Mouse (Mus musculus) heart, embryonic 12.5 days (tissue): ENCODE data around the gene Phf12. TPM values are rescaled to one million over a fixed set of nuclear protein-coding genes. Genes with fewer than 3 reads are reported as not detected.
A peak's percentile ranks its signal among the peaks of the same experiment; 100 is the strongest.

Experiments used
- ATAC-seq: fragments of 200-750 bp; cut with Nextera tagmentation; 2 replicates; pipeline ENCODE4 v1.8.0; 2017; ENCODE audit warnings: moderate TSS enrichment, moderate library complexity; ENCODE audit not compliant: insufficient number of reproducible peaks, low FRiP score
- H3K27ac ChIP-seq: fragments of 300-500 bp; sonication (generic); 2 replicates; pipeline ENCODE4 v1.5.1; 2016; ENCODE audit warnings: mild to moderate bottlenecking, moderate library complexity; ENCODE audit not compliant: poor library complexity, severe bottlenecking
- H3K27me3 ChIP-seq: fragments of 300-500 bp; sonication (generic); replicated peaks from 2 replicates; pipeline ENCODE4 v1.6.1; 2016; ENCODE audit warnings: mild to moderate bottlenecking, moderate library complexity
- H3K36me3 ChIP-seq: fragments of 300-500 bp; sonication (generic); 2 replicates; pipeline ENCODE4 v1.6.1; 2016; ENCODE audit warnings: mild to moderate bottlenecking, moderate library complexity
- H3K4me1 ChIP-seq: fragments of 300-500 bp; sonication (generic); replicated peaks from 2 replicates; pipeline ENCODE4 v1.6.1; 2016; ENCODE audit warnings: mild to moderate bottlenecking
- H3K4me2 ChIP-seq: fragments of 300-500 bp; sonication (generic); 2 replicates; pipeline ENCODE4 v1.6.1; 2016; ENCODE audit warnings: mild to moderate bottlenecking, moderate library complexity
- H3K4me3 ChIP-seq: fragments of 300-500 bp; sonication (generic); 2 replicates; pipeline ENCODE4 v1.5.1; 2016; ENCODE audit warnings: mild to moderate bottlenecking
- H3K9ac ChIP-seq: fragments of 300-500 bp; sonication (generic); 2 replicates; pipeline ENCODE4 v1.6.1; 2016; ENCODE audit warnings: mild to moderate bottlenecking, moderate library complexity
- H3K9me3 ChIP-seq: fragments of 300-500 bp; sonication (generic); replicated peaks from 2 replicates; pipeline ENCODE4 v1.6.1; 2016; ENCODE audit warnings: mild to moderate bottlenecking, moderate library complexity
- WGBS: fragments of 180-500 bp; shearing (Covaris S2); methylation state at CpG from one replicate; pipeline ENCODE4 v1.1.7; 2016; 5-methylcytosine and 5-hydroxymethylcytosine counted together
- polyA plus RNA-seq: library from polyadenylated mRNA; unstranded; fragments of >200 nt; fragmentation: Nextera tagmentation; extraction: Ambion mirVana; gene quantifications from 2 replicates; pipeline ENCODE4 v1.2.1, GENCODE M21; 2016

Gene Phf12
- polyA plus RNA-seq, 1 experiment from 2014 or later = 17.0 TPM

DNA sequence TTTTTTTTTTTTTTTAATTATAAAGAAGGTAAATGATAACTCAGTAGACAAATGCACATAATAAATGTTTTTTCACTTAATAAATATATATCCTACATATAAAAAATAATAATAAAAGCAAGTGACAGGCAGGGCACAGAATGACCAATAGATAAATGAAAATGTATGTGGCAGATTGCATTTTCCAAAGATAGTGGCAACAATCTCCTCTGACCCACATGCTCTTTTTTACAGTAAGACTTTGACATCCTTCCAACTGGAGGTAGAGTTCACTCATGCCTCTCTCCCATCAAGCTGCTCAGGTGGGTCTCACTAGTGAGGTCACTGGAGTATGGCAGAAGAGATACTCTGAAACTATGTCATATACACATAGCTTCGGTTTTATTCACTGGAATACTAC is 80.0 kb downstream of the Phf12 start:
- H3K36me3 ChIP-seq = peaks cover 25% of the 10 kb centered on the region

GRCm38 (mm10) chr11:78065906-78066305 is 83.4 kb downstream of the Phf12 start:
- no peak overlapping the region for H3K4me2 ChIP-seq
- H3K27ac ChIP-seq = no peak overlapping the region
- no peak overlapping the region for H3K4me3 ChIP-seq
- WGBS = 31% methylated on average over 2 of the region's 2 CpGs
- no peak overlapping the region for H3K9ac ChIP-seq
- H3K36me3 ChIP-seq = no peaks in the 10 kb centered on the region
- no peaks in the 10 kb centered on the region for H3K27me3 ChIP-seq
- peaks cover 11% of the 10 kb centered on the region for H3K4me1 ChIP-seq
- H3K9me3 ChIP-seq = no peaks in the 10 kb centered on the region
- peak; percentile 74 for ATAC-seq

More for the DNA sequence above, 80.0 kb downstream of the Phf12 start:
- Histone ChIP-seq H3K27ac (no peak overlapping the region), H3K9ac (no peak overlapping the region), H3K27me3 (no peaks in the 10 kb centered on the region), H3K4me3 (no peak overlapping the region), H3K4me1 (peaks cover 6% of the 10 kb centered on the region; the same call in 1 of the 2 replicates), H3K9me3 (no peaks in the 10 kb centered on the region), H3K4me2 (no peak overlapping the region)
- WGBS = 70% methylated on average over 1 of the region's 1 CpGs
- no peak for ATAC-seq

DNA sequence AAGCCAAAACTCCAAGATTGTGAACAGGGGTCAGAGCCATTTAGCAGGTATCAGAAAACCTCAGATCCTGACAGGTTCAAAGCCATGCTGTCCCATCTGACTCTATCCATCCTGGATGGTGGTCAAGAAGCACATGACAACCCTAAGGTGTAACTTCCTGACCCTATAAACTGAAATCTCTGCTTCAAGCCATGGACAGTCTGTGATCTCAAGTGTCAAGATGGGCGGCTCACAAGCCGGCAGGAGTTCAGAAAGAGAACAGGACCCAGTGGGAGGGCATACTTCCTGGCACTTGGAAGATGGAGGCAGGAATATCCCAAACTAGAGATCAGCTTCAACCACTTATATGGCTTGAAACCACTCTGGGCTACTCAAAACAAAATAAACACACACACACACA is 84.1 kb downstream of the Phf12 start:
- WGBS = 60% methylated on average over 2 of the region's 2 CpGs
- ATAC-seq = no peak
- Histone ChIP-seq H3K9ac (no peak overlapping the region), H3K4me3 (no peak overlapping the region), H3K36me3 (peaks cover 1% of the 10 kb centered on the region; the same call in 1 of the 2 replicates), H3K9me3 (no peaks in the 10 kb centered on the region), H3K4me1 (peaks cover 11% of the 10 kb centered on the region), H3K27ac (no peak overlapping the region), H3K4me2 (0 out of 2 replicates have a peak overlapping the region, but pooled peaks have one; percentile 0), H3K27me3 (no peaks in the 10 kb centered on the region)

DNA sequence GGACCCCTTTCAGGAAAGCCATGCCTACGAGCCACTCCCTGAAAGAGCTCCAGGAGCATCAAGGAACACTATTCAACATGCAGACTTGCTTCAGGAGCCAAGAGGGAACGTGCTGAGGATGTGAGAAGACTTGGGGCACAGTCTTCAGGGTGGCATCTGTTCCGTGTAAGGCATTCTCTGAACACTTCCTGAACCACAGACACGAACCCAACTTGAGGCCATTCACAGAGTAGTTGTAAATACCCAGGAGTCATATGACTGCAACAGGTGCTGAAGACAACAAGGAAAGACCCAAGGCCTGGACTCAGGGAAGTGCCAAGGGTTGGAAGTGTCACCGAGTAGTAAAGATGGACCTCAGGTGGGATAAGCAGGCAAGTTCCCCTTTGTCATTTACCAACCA is 85.0 kb downstream of the Phf12 start:
- no peaks in the 10 kb centered on the region for H3K27me3 ChIP-seq
- H3K27ac ChIP-seq = no peak overlapping the region
- H3K9me3 ChIP-seq = no peaks in the 10 kb centered on the region
- no peak overlapping the region for H3K4me3 ChIP-seq
- no peak for ATAC-seq
- H3K36me3 ChIP-seq = peaks cover 10% of the 10 kb centered on the region
- H3K4me1 ChIP-seq = peaks cover 12% of the 10 kb centered on the region
- H3K9ac ChIP-seq = no peak overlapping the region
- no peak overlapping the region for H3K4me2 ChIP-seq
- 75% methylated on average over 5 of the region's 5 CpGs for WGBS

- Histone ChIP-seq H3K4me2 (0 out of 2 replicates have a peak overlapping the region, but pooled peaks have one; percentile 22), H3K36me3 (peaks cover 24% of the 10 kb centered on the region), H3K9ac (no peak overlapping the region), H3K9me3 (no peaks in the 10 kb centered on the region), H3K27ac (no peak overlapping the region; the same call in 1 of the 2 replicates), H3K4me1 (peaks cover 15% of the 10 kb centered on the region), H3K27me3 (no peaks in the 10 kb centered on the region), H3K4me3 (no peak overlapping the region)
- WGBS = 70% methylated on average over 5 of the region's 5 CpGs
- ATAC-seq = no peak
Measured at GRCm38 (mm10) chr11:78069130-78069529, 86.6 kb downstream of the Phf12 start.

DNA sequence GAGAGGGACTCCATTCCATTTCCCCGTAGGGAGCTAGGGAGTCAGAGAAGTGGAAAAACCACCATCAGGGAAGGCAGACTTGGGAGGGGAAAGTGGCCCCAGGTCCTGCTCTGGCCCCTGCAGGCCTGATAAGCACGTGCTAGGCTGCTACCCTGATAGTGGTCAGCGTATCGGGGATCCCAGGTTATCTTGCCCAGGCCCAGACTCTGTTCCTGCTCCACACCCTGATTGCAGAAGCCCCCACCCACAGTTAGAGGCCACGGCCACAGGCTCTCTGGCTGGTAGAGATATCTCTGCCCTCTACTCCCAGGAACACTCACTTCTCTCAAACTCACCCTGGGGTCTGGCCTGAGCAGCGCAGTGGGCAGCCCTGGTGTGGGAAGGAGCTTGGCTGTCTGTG is 87.1 kb downstream of the Phf12 start:
- Histone ChIP-seq H3K9ac (no peak overlapping the region), H3K27me3 (no peaks in the 10 kb centered on the region), H3K27ac (peak overlapping the region; percentile 39), H3K4me2 (peak overlapping the region; percentile 22; the same call in 1 of the 2 replicates), H3K4me3 (no peak overlapping the region), H3K9me3 (no peaks in the 10 kb centered on the region), H3K4me1 (peaks cover 15% of the 10 kb centered on the region), H3K36me3 (peaks cover 29% of the 10 kb centered on the region)
- ATAC-seq = peak; percentile 84
- 26% methylated on average over 6 of the region's 6 CpGs for WGBS

DNA sequence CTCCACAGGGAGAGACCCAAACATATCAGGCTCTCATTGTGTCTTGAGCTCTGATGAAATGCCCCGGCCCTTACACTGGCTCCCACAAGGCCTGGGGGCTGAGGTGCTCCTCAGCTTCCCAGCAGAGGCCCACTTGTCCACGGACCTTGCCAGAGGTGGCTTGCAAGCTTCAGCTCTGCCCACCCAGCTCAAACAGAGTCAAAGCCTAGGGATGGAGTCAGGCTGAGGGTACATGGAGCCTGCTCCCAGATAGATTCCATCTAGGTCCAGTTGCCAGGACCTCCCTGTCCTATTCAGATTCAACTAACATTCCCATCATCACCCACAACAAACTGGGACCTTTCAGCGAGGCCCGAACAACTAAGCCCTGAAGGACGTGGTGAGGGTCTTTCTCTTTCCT is 89.4 kb downstream of the Phf12 start:
- WGBS = 51% methylated on average over 5 of the region's 5 CpGs
- peak overlapping the region; percentile 48; the same call in 1 of the 2 replicates for H3K4me2 ChIP-seq
- peak overlapping the region; percentile 72 for H3K27ac ChIP-seq
- peaks cover 15% of the 10 kb centered on the region for H3K4me1 ChIP-seq
- peaks cover 51% of the 10 kb centered on the region for H3K36me3 ChIP-seq
- H3K4me3 ChIP-seq = peak overlapping the region; percentile 31
- H3K9me3 ChIP-seq = no peaks in the 10 kb centered on the region
- 0 out of 2 replicates have a peak overlapping the region, but pooled peaks have one; percentile 11 for H3K9ac ChIP-seq
- no peak for ATAC-seq
- H3K27me3 ChIP-seq = no peaks in the 10 kb centered on the region

DNA sequence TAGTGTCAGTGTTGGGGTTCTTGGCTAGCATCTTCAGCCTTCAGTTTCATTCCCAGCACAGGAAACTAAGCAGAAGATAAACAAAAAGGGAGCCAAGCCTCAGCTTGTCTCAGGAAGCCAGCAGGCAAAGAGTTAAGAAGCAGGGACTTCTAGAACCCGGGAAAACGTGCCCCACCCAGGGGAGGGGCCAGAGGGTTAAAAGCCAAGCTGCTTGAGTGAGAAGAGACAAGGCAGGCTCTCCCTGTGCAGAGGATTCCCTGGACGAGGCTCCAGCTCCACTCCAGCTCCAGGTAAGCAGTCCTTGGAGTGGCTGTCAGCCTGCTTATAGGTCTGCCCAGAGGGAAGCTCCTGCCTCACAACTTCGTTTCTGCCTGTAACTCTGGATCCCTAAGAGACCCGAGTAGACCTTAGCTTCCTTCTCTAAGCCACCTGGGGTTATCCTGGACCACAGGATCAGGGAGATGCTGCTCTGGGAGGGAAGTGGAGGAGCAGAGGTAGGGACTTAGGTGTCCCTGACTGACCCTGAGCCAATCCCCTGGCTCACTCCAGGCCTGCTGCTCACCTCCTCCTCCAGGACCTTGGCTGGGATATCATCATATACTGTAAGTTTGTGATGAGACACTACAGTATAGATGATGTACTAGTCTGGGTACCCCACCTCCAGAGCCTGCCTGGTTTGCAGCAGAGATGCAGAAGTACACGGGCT is 90.0 kb downstream of the Phf12 start:
- Histone ChIP-seq H3K9ac (peak overlapping the region; percentile 52), H3K9me3 (no peaks in the 10 kb centered on the region), H3K4me3 (peak overlapping the region; percentile 31), H3K36me3 (peaks cover 57% of the 10 kb centered on the region), H3K27ac (peak overlapping the region; percentile 72), H3K4me2 (peak overlapping the region; percentile 48), H3K4me1 (peaks cover 15% of the 10 kb centered on the region), H3K27me3 (no peaks in the 10 kb centered on the region)
- ATAC-seq = peak; percentile 55; the same call in 1 of the 2 replicates
- 20% methylated on average over 6 of the region's 6 CpGs for whole genome bisulfite sequencing

GRCm38 (mm10) chr11:78073577-78074276 is 91.2 kb downstream of the Phf12 start:
- peaks cover 15% of the 10 kb centered on the region for H3K4me1 ChIP-seq
- H3K27me3 ChIP-seq = no peaks in the 10 kb centered on the region
- H3K27ac ChIP-seq = peak overlapping the region; percentile 3; the same call in 1 of the 2 replicates
- H3K36me3 ChIP-seq = peaks cover 64% of the 10 kb centered on the region
- H3K9ac ChIP-seq = no peak overlapping the region
- no peaks in the 10 kb centered on the region for H3K9me3 ChIP-seq
- peak; percentile 16; the same call in 1 of the 2 replicates for ATAC-seq
- 87% methylated on average over 9 of the region's 9 CpGs for WGBS
- H3K4me2 ChIP-seq = peak overlapping the region; percentile 16
- peak overlapping the region; percentile 14 for H3K4me3 ChIP-seq

GRCm38 (mm10) chr11:78074277-78074652 is 91.7 kb downstream of the Phf12 start:
- Histone ChIP-seq H3K9me3 (no peaks in the 10 kb centered on the region), H3K4me2 (peak overlapping the region; percentile 16), H3K9ac (no peak overlapping the region), H3K4me3 (peak overlapping the region; percentile 14; the same call in 1 of the 2 replicates), H3K36me3 (peaks cover 64% of the 10 kb centered on the region), H3K27ac (peak overlapping the region; percentile 24; the same call in 1 of the 2 replicates), H3K27me3 (no peaks in the 10 kb centered on the region), H3K4me1 (peaks cover 19% of the 10 kb centered on the region)
- ATAC-seq = no peak
- WGBS = 71% methylated on average over 2 of the region's 2 CpGs

DNA sequence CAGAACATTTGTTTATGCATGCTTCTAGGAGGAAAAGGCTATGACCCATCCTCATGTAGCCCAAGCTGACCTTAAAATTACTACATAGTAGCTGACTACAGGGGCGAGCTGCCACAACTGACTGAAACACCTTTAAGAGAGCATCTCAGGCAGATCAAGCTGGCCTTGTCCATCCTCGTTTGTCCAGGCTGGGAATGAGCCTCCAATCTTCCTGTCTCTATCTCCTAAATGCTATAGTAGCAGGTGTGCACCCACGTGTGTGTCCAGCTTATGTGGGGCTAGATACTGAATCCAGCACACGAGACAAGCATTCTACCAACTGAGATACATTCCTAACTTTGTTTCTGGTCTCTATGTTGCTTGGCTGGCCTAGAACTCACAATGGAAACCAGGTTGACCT is 92.1 kb downstream of the Phf12 start:
- no peak for ATAC-seq
- H3K9me3 ChIP-seq = no peaks in the 10 kb centered on the region
- H3K9ac ChIP-seq = no peak overlapping the region
- H3K36me3 ChIP-seq = peaks cover 64% of the 10 kb centered on the region
- 86% methylated on average over 4 of the region's 4 CpGs for WGBS
- H3K4me2 ChIP-seq = peak overlapping the region; percentile 16
- H3K27ac ChIP-seq = no peak overlapping the region
- H3K4me1 ChIP-seq = peaks cover 18% of the 10 kb centered on the region
- H3K27me3 ChIP-seq = no peaks in the 10 kb centered on the region
- no peak overlapping the region for H3K4me3 ChIP-seq
